In genomic region chr7:124782816-124783215, GRCm38 (mm10) we compare ENCODE assay signal across 11 mouse cellular contexts.
DNase-seq lines count a peak whose midpoint lies in the region; ATAC-seq and TF ChIP-seq lines count a peak whose summit lies in the region.
"Had no signal": no experiment of that assay in that cellular context is flagged by ENCODE, and none has a peak within 500 bp of the region (broad histone marks: within the 10 kb centered on the region; RNA-seq: fewer than 3 reads in every experiment).

No protein-coding gene starts in this region.

- ATAC-seq in lung, postnatal 0 days, result no peak

- peak; percentile 15 for DNase-seq in gastrocnemius, adult 18-20 months (ENCODE audit: low spot score)
- DNase-seq in gastrocnemius, postnatal 36 days, result no peak
- peak; percentile 37 for DNase-seq in lung, postnatal 0 days (ENCODE audit: low spot score)
- no peak for DNase-seq in lung, postnatal 25 days (ENCODE audit: low spot score)
- peak; percentile 10 for DNase-seq in embryonic facial prominence, embryonic 10.5 days (ENCODE audit: low spot score)
- DNase-seq in retina, embryonic 14.5 days (ENCODE audit: low spot score), result peak; percentile 75
- DNase-seq in ovary, postnatal 10 days (ENCODE audit: low spot score), result no peak
- DNase-seq in adipocyte (ENCODE audit: low spot score), result no peak

- no peaks in the 10 kb centered on the region for H3K36me3 ChIP-seq in lung, postnatal 0 days (ENCODE audit: insufficient read depth, low read length)
- H3K36me3 ChIP-seq in embryonic facial prominence, embryonic 10.5 days (replicated peaks), result no peaks in the 10 kb centered on the region
- H3K36me3 ChIP-seq: embryonic facial prominence, embryonic 15.5 days; midbrain, embryonic 12.5 days; stomach, embryonic 15.5 days had no signal

- no peaks in the 10 kb centered on the region for H3K9me3 ChIP-seq in lung, postnatal 0 days (ENCODE audit: low read length)
- H3K9me3 ChIP-seq in embryonic facial prominence, embryonic 10.5 days, result no peaks in the 10 kb centered on the region
- H3K9me3 ChIP-seq: embryonic facial prominence, embryonic 15.5 days; midbrain, embryonic 12.5 days; stomach, embryonic 15.5 days had no signal

- no peaks in the 10 kb centered on the region for H3K27me3 ChIP-seq in lung, postnatal 0 days (replicated peaks; ENCODE audit: insufficient read depth, low read length)
- H3K27me3 ChIP-seq in embryonic facial prominence, embryonic 10.5 days (replicated peaks; ENCODE audit: low read depth, poor library complexity, severe bottlenecking), result no peaks in the 10 kb centered on the region
- H3K27me3 ChIP-seq: embryonic facial prominence, embryonic 15.5 days; midbrain, embryonic 12.5 days; stomach, embryonic 15.5 days had no signal

- peak; percentile 71 for TF ChIP-seq CTCF in lung, postnatal 0 days (IDR thresholded peaks at IDR 0.05)

- H3K4me1 ChIP-seq in lung, postnatal 0 days (ENCODE audit: insufficient read depth, low read depth, low read length), result no peaks in the 10 kb centered on the region
- no peaks in the 10 kb centered on the region for H3K4me1 ChIP-seq in embryonic facial prominence, embryonic 10.5 days
- H3K4me1 ChIP-seq: embryonic facial prominence, embryonic 15.5 days; midbrain, embryonic 12.5 days; stomach, embryonic 15.5 days had no signal

- intact Hi-C loops in gastrocnemius, postnatal 36 days (cut with DNase I), result no loop called here

- H3K4me3 ChIP-seq in lung, postnatal 0 days (ENCODE audit: low read depth, low read length), result no peak overlapping the region
- H3K4me3 ChIP-seq in embryonic facial prominence, embryonic 10.5 days, result no peak overlapping the region
- H3K4me3 ChIP-seq: embryonic facial prominence, embryonic 15.5 days; midbrain, embryonic 12.5 days; stomach, embryonic 15.5 days had no signal

- no peak overlapping the region for H3K9ac ChIP-seq in lung, postnatal 0 days (replicated peaks; ENCODE audit: low read depth)
- H3K9ac ChIP-seq: embryonic facial prominence, embryonic 15.5 days; midbrain, embryonic 12.5 days; stomach, embryonic 15.5 days had no signal

- no peak overlapping the region for H3K4me2 ChIP-seq in lung, postnatal 0 days (replicated peaks; ENCODE audit: low read depth, low read length)
- H3K4me2 ChIP-seq: embryonic facial prominence, embryonic 15.5 days; midbrain, embryonic 12.5 days; stomach, embryonic 15.5 days had no signal

- no peak overlapping the region for H3K27ac ChIP-seq in lung, postnatal 0 days (ENCODE audit: low read length)
- H3K27ac ChIP-seq in embryonic facial prominence, embryonic 10.5 days (replicated peaks), result no peak overlapping the region
- H3K27ac ChIP-seq: embryonic facial prominence, embryonic 15.5 days; midbrain, embryonic 12.5 days; stomach, embryonic 15.5 days had no signal

- 50% methylated on average over 4 of the region's 4 CpGs for WGBS in lung, postnatal 0 days
- WGBS in embryonic facial prominence, embryonic 10.5 days, result 52% methylated on average over 4 of the region's 4 CpGs

- no peak for TF ChIP-seq EP300 in lung, postnatal 0 days (IDR thresholded peaks at IDR 0.05)

Comparison
In these comparisons a context has a peak if more than half of its experiments do, and no peak if none do; other contexts are left out.
1. DNase-seq: peak in gastrocnemius, adult 18-20 months (single experiment), lung, postnatal 0 days (single experiment), embryonic facial prominence, embryonic 10.5 days (single experiment) and retina, embryonic 14.5 days (single experiment); none in gastrocnemius, postnatal 36 days (0 of 2), lung, postnatal 25 days (single experiment), ovary, postnatal 10 days (single experiment) and adipocyte (single experiment).